Mouse (Mus musculus) bone marrow macrophage, adult 2 months (primary cell): Measurements from ENCODE around the gene Ankrd13b.

Experiments
- CTCF ChIP-seq: IDR thresholded peaks from 2 replicates; pipeline ENCODE4 v1.5.1; 2012; ENCODE audit warnings: low read depth, mild to moderate bottlenecking, low read length, moderate library complexity
- POLR2A ChIP-seq: IDR thresholded peaks from 2 replicates; pipeline ENCODE4 v1.6.1; 2012; ENCODE audit warnings: mild to moderate bottlenecking, low read depth, low read length, borderline replicate concordance

GRCm38 (mm10) chr11:77437026-77437425, 52.5 kb downstream of the Ankrd13b start:
- TF ChIP-seq CTCF (no peak), POLR2A (no peak)
